In the genomic region with DNA sequence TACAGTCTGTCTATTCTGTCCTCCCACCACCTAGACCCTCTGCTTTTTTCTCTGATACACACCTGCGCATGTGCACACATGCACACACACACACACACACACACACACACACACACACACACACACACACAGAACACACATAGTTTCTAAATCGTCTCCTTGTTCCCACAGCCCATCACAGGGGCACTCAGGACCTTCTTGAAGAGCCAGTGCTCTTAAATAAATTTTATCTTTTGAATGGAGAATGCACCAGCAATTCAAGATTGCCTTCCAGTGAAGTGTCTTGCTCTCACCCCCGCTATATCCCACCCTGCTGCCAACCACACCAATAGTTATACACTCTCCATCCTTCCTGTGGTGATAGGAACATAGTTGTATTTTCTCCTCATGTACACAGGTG, we compare ENCODE assay signal across 28 mouse cellular contexts.
"Had no signal": no experiment of that assay in that cellular context is flagged by ENCODE, and none has a peak within 500 bp of the region (broad histone marks: within the 10 kb centered on the region; RNA-seq: fewer than 3 reads in every experiment).

No protein-coding gene starts in this region.

- H3K36me3 ChIP-seq: embryonic facial prominence, embryonic 10.5 days; embryonic facial prominence, embryonic 12.5 days; embryonic facial prominence, embryonic 13.5 days; embryonic facial prominence, embryonic 15.5 days; forebrain, embryonic 10.5 days; forebrain, embryonic 12.5 days; forebrain, embryonic 15.5 days had no signal

- ATAC-seq: forebrain, embryonic 13.5 days; forebrain, embryonic 14.5 days; forebrain, embryonic 15.5 days; forebrain, embryonic 16.5 days; forebrain, postnatal 0 days had no signal

- H3K9me3 ChIP-seq: embryonic facial prominence, embryonic 10.5 days; embryonic facial prominence, embryonic 12.5 days; embryonic facial prominence, embryonic 13.5 days; embryonic facial prominence, embryonic 15.5 days; forebrain, embryonic 10.5 days; forebrain, embryonic 12.5 days; forebrain, embryonic 13.5 days; forebrain, embryonic 15.5 days had no signal

- H3K27me3 ChIP-seq: embryonic facial prominence, embryonic 12.5 days; embryonic facial prominence, embryonic 13.5 days; embryonic facial prominence, embryonic 15.5 days; forebrain, embryonic 15.5 days had no signal

- H3K4me2 ChIP-seq: embryonic facial prominence, embryonic 12.5 days; embryonic facial prominence, embryonic 13.5 days; embryonic facial prominence, embryonic 15.5 days; forebrain, embryonic 12.5 days; forebrain, embryonic 13.5 days; forebrain, embryonic 15.5 days had no signal

- H3K9ac ChIP-seq: embryonic facial prominence, embryonic 12.5 days; embryonic facial prominence, embryonic 13.5 days; embryonic facial prominence, embryonic 15.5 days; forebrain, embryonic 12.5 days; forebrain, embryonic 13.5 days; forebrain, embryonic 15.5 days; forebrain, postnatal 0 days had no signal

- DNase-seq: cerebellum, adult 2 months; cerebellum, adult 8-10 months; cerebellum, adult 9-10 months; cerebellum, adult 9-11 months; cerebellum, postnatal 10 days; cerebellum, postnatal 14 days; cerebellum, postnatal 25 days; cerebellum, postnatal 36 days; embryo, embryonic 11 days; forebrain, postnatal 0 days; gastrocnemius, adult 2 months; gastrocnemius, postnatal 10 days; gastrocnemius, postnatal 14 days; gastrocnemius, postnatal 25 days; gastrocnemius, postnatal 36 days; heart, adult 18-20 months; heart, adult 2 months had no signal

- H3K4me3 ChIP-seq: embryonic facial prominence, embryonic 10.5 days; embryonic facial prominence, embryonic 12.5 days; embryonic facial prominence, embryonic 13.5 days; embryonic facial prominence, embryonic 15.5 days; erythroblast, embryonic 14.5 days; forebrain, embryonic 10.5 days; forebrain, embryonic 12.5 days; forebrain, embryonic 13.5 days; forebrain, embryonic 15.5 days; gastrocnemius, adult 2 months; heart, adult 2 months had no signal

- H3K27ac ChIP-seq: embryonic facial prominence, embryonic 10.5 days; embryonic facial prominence, embryonic 12.5 days; embryonic facial prominence, embryonic 13.5 days; embryonic facial prominence, embryonic 15.5 days; forebrain, embryonic 10.5 days; forebrain, embryonic 12.5 days; forebrain, embryonic 13.5 days; forebrain, embryonic 15.5 days; gastrocnemius, adult 2 months; heart, adult 2 months had no signal
